Mouse (Mus musculus): ENCODE results near the gene Ankrd13b.
A peak's percentile ranks its signal among the peaks of the same experiment; 100 is the strongest.

Gene Ankrd13b

DNA sequence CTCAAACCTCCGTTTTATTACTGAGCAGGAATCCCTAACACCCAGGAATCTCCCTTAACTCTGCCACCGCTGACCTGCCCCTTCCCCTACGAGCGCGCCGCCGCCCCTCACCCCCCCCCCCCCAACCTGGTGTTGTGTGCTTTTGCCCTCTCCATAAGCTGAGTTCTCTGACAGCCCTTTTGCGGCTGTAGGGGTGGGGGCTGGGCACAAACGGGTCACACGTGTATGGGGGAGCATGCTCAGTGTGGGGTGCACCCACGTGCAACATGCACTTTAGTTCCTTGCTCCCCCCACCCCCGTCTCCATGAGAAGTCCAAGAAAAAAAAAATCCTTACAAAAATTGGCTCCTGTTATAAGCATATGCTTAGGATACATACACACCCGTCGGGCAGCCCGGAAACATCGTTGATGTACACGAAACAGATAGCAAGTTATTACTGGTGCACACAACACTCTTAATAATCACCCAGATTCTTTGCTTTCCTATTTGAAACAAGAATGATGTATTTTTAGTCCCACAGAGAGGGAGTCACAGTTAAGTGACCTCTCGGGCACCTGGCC is 2.9 kb upstream of the Ankrd13b start:
- DNase-seq (ENCODE audit: low spot score in 2 of 2), result no peak

DNA sequence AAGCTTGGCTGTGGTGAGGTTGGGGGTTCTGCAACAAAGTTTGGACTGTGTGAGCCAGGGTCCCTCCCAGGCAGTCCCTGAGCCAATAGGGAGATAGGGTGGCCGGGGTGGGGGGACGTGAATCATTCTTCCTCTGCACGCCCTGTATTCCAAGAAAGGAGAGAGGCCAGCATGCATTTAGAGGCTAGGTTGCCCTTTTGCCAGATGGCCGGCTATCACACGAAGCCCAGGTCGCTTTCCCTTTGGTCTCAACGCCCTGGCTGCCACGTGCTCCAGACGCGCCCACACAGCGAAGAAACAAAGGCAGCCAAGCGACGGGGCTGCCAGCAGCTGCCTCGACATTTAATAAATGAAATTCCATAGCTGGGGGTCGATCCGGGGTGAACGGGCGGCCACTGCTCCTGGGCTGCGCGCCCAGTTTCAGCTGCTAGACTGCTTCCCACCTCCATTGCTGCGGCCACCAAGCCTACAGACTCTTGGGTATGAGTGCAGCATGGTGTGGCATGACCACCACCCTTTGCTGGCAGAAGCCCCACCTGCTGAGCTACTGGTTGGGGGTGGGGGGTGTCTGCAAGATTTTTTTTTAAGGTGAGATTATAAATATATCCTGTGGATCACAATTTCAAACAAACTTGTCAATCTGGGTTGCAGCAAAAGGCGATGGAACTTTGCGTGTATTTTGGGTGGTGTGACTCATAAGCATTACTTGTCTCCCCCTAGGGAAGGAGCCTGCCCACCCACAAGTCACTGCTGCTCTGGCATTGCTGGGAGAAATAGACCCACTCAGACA is 2.2 kb upstream of the Ankrd13b start:
- no peak for DNase-seq (ENCODE audit: low spot score in 2 of 2)

DNA sequence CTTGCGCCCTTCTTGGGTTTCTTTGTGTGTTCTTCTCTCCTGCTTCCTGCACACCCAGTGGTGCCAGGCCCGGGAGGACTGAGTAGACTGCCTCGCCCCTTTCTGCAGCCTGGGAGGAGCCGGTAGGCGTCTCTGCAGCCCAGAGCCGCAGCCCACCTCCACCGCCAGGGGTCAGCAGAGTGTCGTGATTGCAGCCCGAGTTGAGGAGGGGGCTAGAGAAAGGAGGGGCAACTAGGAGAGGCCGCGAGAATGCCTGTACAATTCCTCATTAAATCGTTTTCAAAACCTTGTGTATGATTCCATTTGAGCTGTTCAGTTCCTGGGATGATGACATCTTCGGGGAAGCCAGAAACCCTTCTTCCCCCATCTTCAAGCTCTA is 1.6 kb upstream of the Ankrd13b start:
- DNase-seq (ENCODE audit: low spot score in 2 of 2), result peak; percentile 80 to 85

DNA sequence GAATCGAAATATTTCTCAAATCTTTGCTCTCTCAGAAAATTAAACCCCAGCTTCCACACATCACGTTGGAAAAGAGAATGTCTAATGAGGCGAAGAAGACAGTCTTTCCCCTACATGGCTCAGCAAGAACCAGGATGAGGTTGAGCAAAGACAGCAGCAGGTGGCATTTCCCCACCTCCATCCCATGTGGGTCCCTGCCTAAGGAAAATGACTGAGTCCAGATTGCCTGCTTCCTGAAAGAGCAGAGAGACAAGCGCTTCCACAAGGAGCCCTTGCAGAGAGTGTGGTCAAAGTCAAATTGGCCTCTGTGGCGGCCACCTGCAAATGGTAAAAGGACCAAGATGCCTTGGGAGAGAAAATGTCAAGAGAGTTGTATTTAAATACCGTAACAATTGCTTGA is 973 bp upstream of the Ankrd13b start:
- no peak for DNase-seq (ENCODE audit: low spot score in 2 of 2)

DNA sequence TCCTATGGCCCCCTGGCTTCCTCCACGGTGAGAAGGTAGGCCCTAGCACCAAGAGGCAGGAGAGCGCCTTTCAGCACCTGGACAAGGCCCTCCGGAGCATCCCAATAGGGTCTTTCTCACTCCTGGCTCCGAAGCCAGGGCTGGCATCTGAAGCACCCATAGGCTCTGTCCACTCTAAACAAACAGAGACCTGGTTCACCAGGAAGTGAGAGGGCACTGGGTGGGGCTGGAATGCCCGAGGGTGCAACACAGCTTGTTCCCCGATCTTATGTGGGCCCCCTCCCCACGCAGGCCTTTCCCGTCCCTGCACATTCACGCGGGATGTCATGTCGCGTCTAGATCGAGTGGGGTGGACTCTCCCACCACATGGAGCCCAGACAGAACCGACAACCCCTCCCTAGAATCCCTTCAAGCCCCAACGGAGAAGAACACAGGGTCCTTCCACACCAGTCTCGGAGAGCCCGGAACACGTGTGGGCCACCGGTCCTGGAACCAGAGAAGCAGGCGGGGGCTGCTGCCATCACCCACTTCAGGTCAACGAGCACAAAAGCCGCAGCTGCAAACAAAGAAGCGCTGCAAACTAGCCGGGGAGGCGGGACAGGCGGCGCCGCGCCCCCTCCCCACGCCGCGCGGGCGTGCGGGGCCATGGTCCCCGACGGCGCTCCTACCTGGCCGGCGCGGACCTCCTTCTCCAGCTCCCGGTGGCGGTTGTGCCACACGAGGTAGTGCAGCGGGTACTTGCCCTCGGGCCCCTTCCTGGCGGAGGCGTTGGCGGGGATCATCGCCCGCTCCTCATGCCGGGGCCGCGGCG is 502 bp downstream of the Ankrd13b start:
- DNase-seq (ENCODE audit: low spot score in 2 of 2), result no peak

DNA sequence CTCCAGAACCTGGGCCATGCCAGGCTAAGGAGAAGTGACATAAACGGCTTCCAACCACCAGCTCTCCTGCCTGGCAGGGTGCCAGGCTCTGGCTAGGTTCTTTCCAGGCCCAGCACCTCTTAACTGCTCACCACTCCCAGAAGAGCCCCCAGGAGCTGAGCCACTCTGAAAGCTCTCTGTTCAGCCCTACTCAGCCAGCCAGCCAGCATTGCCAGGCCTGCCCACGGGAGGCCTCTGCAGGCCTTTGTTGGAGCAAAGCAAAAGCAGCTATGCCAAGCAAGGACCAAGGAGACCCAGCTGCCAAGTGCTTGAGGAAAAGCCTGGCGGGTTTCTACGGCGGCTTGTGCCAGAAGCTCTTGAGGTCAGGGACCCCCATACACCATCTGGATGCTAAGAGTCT is 2.7 kb downstream of the Ankrd13b start:
- no peak for DNase-seq (ENCODE audit: low spot score in 2 of 2)

DNA sequence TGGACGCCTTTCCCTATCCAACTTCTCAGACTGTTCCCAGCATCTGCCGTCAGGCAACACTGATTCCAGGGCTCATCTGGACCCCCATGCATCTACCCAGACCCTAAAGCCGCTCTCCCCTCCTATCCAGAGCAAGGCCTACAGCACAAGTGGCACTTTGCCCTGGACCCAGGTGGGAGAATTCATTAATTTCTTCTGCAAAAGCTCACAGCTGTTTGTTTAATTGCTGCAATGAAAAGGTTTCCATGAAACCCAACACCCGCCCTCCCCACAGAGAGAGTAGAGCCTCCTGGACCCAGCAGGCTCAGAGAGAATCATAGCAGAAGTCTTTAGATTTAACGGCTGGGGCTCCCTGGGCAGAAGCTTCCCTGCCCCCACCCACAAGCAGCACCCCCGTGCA is 4.2 kb downstream of the Ankrd13b start:
- no peak for DNase-seq (ENCODE audit: low spot score in 2 of 2)

DNA sequence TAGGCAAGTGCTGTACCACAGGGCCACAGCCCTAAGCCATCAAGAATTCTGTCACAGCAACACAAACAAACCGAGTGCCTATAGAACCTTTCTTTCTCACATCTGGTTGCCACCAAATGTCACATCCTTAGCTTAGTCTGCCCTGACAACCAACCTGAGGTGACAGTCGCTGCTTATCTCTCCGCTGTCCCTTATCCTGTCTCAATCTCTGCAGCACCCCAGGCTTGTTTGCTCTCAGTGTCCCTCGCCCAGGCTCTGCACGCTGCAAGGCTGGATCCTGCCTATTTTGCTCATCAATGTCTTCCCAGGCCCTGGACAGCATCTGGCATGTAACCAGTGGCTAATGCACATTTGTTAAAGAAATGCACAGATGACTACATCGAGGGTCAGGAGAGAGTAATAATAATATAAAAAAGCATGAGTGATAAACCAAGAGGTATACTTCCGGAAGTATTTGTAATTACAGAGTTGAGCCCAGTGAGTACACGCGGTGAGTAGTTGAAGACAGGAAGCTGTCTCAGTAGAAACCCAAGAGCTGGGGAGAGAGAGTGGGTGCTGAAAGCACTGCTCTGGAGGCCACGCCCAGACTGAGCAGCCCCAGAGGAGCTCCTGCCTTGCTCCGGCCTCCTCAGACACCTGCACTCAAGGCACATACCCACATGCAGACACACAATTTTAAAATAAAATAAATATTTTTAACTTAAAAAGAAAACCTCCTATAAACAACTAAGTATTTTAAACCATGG is 5.8 kb downstream of the Ankrd13b start:
- DNase-seq (ENCODE audit: low spot score in 2 of 2), result no peak

DNA sequence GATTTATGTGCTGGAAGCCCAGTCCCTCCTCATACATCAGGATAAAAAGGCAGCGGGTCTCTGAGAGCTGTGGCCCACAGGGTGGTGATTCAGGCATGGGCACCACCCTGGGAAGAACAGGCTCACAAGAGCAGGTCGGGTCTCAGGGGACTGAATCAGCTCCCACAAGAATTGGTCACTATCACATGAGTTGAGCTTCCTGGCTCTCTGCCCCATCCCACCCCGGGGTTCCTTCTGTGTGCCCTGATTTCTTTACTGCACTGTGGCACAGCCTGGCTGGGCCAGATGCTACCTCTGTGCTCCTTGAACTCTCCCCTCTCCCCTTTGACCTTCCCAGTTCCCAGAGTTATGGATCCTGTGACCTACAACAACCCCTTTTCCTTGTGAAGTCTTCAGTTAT is 6.4 kb downstream of the Ankrd13b start:
- DNase-seq (ENCODE audit: low spot score in 2 of 2), result no peak

DNA sequence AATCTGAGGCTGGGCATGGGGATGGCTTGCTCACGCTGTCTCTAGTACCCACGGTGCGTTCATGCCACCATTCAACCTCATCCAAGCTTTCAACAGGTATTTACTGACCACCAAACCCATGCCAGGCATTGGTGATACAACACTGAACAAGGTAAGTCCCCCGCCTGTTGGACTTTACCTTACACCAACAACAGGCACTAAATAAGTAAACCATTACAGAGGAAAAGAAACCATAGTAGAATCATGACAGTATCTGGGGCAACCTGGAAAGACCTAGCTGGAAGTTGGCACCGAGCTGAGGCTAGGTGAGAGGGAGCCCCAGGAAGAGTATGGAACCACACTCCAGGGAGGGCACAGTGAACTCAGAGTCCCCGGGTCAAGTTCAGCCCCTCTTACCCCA is 12.6 kb downstream of the Ankrd13b start:
- DNase-seq (ENCODE audit: low spot score in 2 of 2), result no peak

DNA sequence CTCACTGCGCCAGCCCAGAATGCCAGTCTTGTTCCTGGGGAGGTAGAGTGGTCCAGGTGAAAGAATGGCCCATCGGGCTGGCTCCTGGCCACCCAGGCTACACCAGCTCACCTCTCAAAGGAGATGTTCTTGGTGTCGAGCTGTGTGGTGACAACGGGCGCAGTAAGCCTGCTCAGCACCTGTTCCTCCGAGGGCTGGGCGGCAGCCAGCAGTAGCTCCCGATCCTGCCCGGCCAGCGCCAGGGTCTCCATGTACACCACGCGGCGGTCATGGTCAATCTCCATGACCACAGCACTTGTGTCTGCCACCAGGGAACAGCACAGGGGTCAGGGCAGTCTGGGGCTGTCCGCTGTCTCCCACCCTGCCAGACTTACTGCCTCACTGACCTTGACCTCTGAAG is 13.3 kb downstream of the Ankrd13b start:
- no peak for DNase-seq (ENCODE audit: low spot score in 2 of 2)

DNA sequence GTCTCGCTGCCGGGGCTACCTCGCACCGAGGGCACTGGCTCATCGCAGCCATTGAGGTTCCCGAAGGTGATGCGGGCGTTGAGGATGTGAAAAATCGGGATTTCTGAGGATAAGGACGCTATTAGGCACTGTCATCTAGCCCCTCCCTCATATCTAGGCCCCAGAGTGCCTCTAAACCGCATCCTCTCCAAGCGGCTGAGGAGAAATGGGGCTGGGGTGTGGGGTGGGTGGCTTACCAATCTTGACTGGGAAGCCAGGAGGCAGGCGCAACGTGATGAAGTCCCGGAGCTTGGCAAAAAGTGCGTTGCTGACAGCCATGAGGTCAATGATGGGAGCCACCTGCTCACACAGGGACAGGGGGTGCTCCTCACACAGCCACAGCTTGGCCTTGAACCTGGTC is 16.7 kb downstream of the Ankrd13b start:
- no peak for DNase-seq (ENCODE audit: low spot score in 2 of 2)

DNA sequence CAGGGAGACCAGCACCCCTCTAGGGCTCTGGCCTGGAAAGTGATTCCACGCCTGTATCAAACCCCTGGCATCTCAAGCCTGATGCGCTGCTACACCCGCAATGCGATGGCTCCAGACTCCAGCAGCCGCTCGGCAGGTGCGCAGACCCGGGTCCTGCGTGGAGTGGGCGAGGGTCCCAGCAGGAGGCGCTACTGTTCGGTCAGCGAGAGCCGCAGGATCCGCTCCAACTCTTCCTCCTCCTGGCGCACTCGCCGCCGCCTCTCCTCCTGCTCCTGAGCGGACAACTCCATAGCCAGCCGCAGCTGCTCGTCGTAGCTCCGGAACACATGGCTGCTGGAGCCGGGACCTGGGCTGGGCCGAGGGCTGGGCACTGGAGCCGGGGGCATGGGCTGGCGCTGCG is 18.1 kb downstream of the Ankrd13b start:
- no peak for DNase-seq (ENCODE audit: low spot score in 2 of 2)

DNA sequence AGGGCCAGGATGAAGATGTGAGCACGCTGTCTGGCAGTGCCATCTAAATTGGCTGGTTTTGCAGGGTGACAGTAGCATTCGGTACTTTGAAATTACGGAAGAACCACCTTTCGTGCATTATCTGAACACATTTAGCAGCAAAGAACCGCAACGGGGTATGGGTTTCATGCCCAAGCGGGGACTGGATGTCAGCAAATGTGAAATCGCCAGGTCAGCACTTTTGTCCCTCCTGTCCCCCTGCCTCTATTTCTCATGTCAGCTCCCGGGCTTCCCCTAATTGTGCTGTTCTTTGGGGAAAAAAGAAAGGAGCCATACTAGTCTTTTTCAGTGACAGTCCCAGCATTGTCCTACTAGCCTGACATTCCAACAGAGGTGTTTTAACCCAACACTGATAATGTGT is 21.1 kb downstream of the Ankrd13b start:
- DNase-seq (ENCODE audit: low spot score in 2 of 2), result no peak

DNA sequence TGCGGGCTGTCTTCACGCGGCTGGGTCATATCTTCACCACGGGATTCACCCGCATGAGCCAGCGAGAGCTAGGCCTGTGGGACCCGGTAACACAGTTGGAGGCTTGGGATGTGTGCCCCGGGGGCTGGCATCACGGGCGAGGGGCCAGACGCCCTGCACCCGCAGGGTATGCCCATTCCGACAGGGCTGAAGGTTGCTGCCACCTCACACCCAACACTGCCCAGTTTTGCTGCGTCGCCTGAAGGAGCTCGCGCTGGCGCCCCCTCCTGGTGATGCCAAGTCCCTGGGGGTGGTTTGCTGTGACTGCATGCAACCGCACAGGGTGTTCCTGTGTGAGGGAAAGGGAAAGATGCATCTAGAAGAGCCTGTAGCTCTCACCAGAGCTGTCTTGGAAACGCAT is 21.7 kb downstream of the Ankrd13b start:
- DNase-seq (ENCODE audit: low spot score in 2 of 2), result peak; percentile 62

DNA sequence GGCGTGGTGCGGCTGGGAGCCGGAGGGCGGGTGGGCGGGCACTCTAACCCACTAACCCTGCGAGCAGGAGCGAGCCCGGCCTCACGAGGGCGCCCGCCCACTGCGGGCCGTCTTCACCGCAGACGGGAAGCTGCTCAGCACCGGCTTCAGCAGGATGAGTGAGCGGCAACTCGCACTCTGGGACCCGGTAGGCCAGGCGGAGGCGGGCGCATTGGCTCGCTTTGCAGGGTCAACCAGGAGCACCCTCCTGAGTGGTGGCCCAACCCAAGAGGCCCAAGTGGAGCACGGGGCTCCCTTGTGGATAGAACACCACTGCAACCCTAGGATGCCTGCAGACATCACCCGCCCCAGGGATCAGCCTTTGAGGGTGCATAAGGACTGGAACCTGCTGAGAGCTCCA is 22.3 kb downstream of the Ankrd13b start:
- DNase-seq (ENCODE audit: low spot score in 2 of 2), result peak; percentile 47 to 63

DNA sequence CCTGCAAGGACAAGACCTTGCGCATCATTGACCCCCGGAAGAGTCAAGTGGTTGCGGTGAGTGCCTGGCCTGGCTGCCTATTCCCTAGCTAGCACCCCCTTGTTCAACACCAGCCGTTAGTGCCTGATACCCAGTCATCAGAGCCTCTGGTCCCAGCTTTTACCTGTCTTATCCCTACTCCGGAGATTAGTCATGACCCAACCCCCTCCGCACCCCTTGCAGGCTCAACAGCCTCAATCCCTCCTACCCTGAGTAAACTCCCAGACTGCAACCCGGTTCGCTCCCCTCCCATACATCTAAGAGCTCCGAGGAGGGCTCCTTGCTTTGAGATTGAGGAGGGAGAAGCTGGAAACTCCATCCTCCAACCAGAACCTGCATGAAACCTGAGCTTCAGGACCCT is 22.9 kb downstream of the Ankrd13b start:
- DNase-seq (ENCODE audit: low spot score in 2 of 2), result no peak

DNA sequence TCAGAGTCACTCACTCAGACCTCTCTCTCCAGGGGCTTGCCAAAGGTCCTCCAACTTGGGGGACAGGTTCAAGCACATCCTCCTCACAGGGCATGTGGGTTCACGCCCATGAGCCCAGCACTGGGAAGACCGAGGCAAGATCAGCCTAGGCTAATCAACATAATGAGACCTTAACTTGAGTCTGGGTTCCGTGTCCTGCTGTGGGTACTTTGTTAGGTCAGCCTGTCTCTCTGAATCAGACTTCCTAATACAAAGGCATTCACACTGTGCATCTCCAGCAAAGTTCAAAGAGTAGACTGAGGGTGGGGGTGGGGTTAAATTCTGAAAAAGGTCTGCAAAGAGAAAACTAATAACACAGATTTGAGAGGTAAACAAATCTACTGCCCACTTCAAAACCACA is 24.4 kb downstream of the Ankrd13b start:
- DNase-seq (ENCODE audit: low spot score in 2 of 2), result no peak

DNA sequence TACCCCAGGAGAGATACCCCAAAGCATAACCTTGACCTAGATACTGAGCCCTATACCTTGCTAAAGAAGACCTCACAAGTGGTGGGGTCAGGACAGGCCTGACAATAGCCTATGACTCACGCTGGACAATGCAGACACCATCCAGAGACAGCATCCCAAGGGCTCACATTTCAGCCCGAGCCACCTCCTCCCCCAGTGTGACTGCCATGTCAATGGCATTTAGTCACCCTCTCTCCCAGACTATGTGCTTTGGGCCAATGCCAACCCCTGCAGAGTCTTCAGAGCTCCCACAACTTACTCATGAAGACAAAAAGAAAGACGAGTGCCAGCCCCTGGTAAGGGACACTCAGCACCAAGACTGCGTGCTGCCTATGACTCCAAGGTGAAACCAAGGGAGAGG is 24.8 kb downstream of the Ankrd13b start:
- no peak for DNase-seq (ENCODE audit: low spot score in 2 of 2)

DNA sequence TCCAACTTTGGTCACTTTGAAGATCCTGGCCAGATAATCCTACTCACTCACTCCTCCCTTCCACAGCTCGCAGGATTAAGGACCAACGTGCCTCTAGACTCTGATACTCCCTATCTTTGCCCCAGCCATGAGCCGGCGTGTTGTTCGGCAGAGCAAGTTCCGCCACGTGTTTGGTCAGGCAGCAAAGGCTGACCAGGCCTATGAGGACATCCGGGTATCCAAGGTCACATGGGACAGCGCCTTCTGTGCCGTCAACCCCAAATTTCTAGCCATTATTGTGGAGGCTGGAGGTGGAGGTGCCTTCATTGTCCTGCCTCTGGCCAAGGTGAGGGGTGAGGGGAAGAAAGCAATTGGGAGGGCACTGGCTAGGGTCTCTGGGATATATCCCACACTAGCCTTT is 25.7 kb downstream of the Ankrd13b start:
- DNase-seq (ENCODE audit: low spot score in 2 of 2), result no peak

DNA sequence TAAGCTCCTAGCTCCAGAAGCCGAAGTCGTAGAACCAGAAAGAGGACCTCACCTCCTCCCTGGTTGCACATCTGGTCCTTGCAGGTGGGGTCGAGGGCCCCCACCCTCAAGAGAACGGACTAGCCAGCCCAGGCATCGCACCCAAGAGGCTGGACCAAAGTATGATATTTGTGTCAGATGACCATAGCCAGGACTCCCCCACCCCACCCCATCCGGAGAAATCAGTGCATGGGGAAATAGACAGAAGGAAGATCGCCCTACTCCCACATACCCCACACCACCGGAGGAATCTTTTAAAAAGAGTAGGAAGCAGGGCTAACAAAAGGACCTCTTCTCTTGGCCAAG is 26.4 kb downstream of the Ankrd13b start:
- no peak for DNase-seq (ENCODE audit: low spot score in 2 of 2)

DNA sequence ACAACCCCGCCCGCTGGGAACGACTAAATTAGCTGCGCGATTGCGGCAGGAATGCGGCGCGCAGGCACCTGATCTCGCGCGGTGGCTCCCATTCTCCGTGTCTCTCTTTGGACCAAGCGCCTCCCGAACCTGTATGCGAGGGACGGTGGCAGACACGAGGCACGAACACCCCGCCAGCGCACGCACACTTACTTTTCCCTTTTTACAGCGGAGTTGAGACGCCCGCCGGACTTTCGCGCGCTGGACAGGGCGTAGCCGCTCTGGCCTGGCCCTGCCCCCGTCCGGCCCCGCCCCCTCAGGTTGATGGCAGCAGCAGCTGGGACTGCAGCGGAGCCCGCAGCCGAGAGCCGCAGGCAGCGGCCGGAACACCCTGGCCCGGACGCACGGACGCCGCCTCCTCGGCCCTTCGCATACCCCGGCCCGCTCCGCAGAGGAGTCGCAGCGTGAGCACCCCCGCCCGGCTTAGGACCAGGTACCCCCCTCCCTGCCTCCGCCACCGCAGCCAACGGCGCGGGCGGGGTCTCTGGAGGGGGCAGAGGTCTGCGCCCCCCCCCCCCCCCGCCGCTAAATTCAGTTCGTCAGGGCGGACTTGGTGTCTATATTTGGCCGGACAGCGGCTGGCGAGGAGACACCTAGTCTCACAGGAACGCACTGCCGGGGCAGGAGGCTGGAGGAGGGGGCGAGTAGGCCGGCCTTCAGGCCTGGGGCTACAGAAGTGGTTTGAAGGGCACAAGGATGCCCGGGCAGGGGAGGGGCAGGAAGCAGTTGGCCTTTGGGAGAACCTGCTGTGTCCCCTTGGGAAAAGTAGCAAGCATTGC is 27.0 kb downstream of the Ankrd13b start, which contains the start of gene Coro6:
Gene Coro6 (plus strand): TSS at position 129 of the 818 bp plus-strand sequence.
- DNase-seq (ENCODE audit: low spot score in 2 of 2), result no peak

All from frontal cortex, postnatal 25 days (tissue).